Mouse (Mus musculus) hindbrain, embryonic 11.5 days (tissue): ENCODE results near the gene Zbtb1. TPM values are rescaled to one million over a fixed set of nuclear protein-coding genes. Genes with fewer than 3 reads are reported as not detected.
A peak's percentile ranks its signal among the peaks of the same experiment; 100 is the strongest.

Experiments used
- ATAC-seq: fragments of 200-750 bp; cut with Nextera tagmentation; 2 replicates; pipeline ENCODE4 v1.8.0; 2017; ENCODE audit warnings: mild to moderate bottlenecking, moderate TSS enrichment, moderate library complexity; ENCODE audit not compliant: low FRiP score
- DNase-seq: peaks from one replicate; pipeline ENCODE4 v3.0.0-alpha.2; 2015; ENCODE audit warnings: low spot score
- H3K27ac ChIP-seq: fragments of 300-500 bp; sonication (generic); 2 replicates; pipeline ENCODE4 v1.5.1; 2014; ENCODE audit warnings: mild to moderate bottlenecking, low read depth, low read length
- H3K27me3 ChIP-seq: fragments of 300-500 bp; sonication (generic); 2 replicates; pipeline ENCODE4 v1.6.1; 2014; ENCODE audit warnings: mild to moderate bottlenecking, low read length, moderate library complexity, mixed read lengths; ENCODE audit not compliant: control insufficient read depth, insufficient read depth
- H3K36me3 ChIP-seq: fragments of 300-500 bp; sonication (generic); 2 replicates; pipeline ENCODE4 v1.6.1; 2014; ENCODE audit warnings: mild to moderate bottlenecking, low read length, moderate library complexity, mixed read lengths; ENCODE audit not compliant: control insufficient read depth, insufficient read depth
- H3K4me1 ChIP-seq: fragments of 300-500 bp; sonication (generic); replicated peaks from 2 replicates; pipeline ENCODE4 v1.6.1; 2014; ENCODE audit warnings: low read length, mixed read lengths; ENCODE audit not compliant: control insufficient read depth, insufficient read depth
- H3K4me2 ChIP-seq: fragments of 300-500 bp; sonication (generic); replicated peaks from 2 replicates; pipeline ENCODE4 v1.6.1; 2014; ENCODE audit warnings: mild to moderate bottlenecking, low read depth, low read length
- H3K4me3 ChIP-seq: fragments of 300-500 bp; sonication (generic); 2 replicates; pipeline ENCODE4 v1.5.1; 2014; ENCODE audit warnings: low read depth, low read length
- H3K9ac ChIP-seq: fragments of 300-500 bp; sonication (generic); 2 replicates; pipeline ENCODE4 v1.6.1; 2014; ENCODE audit warnings: low read depth, low read length
- H3K9me3 ChIP-seq: fragments of 300-500 bp; sonication (generic); 2 replicates; pipeline ENCODE4 v1.6.1; 2016; ENCODE audit warnings: low read length; ENCODE audit not compliant: control insufficient read depth
- WGBS: fragments of 180-500 bp; shearing (Covaris S2); extraction: QIAGEN DNeasy Blood & Tissue Kit; methylation state at CpG from one replicate; pipeline ENCODE4 v1.1.7; 2014; 5-methylcytosine and 5-hydroxymethylcytosine counted together
- polyA plus RNA-seq: library from polyadenylated mRNA; unstranded; fragments of >200 nt; fragmentation: Nextera tagmentation; extraction: Ambion mirVana; gene quantifications from 2 replicates; pipeline ENCODE4 v1.2.1, GENCODE M21; 2014

Gene Zbtb1
- 8.2 and 8.3 TPM in 2 replicates for polyA plus RNA-seq

DNA sequence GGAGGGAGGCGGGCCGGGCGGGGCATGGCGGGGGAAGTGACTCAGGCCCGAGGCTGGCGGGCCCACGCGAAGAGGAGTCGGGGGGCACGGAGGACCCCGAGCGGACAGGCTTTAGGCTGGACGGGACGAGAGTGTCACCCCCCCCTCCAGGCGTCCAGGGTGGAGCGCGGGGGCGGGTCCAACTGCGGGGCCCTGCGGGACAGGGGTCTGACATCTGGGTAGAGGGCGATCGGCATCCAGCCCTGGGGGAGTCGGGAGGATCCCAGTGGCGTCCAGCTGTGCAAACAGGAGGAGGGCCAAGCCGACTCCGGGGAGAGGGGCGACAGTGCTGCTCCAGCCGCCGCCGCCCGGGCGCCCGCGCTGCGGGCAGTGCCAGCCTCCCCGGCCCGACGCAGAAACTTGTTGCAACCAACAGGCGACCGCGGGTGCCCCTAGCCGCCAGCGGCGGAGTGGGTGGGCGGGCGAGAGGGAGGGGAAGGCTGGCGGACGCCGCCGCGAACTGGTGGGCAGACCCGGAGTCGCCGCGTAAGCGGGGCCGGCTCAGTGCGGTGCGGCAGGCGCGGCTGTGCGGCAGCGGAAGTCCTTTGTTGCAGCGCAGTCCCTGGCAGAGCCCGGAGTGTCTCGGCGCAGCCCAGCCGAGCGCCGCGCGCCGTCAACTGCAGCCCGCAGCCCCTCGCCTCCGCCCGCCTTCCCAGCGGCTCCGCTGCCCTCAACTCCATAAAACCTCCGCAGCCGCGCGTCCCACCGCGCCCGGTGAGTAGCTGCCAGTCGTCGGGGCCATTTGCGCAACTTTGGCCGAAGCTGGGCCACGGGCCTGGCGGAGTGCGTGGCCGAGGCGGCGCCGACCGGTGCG is at the start of gene Zbtb1:
Gene Zbtb1, plus strand, starts transcription at position 289 of the 853 bp plus-strand sequence.
- under 1% methylated on average over 82 of the region's 99 CpGs for WGBS
- peak within 1 kb of the TSS; percentile 98 for H3K27ac ChIP-seq
- peak within 1 kb of the TSS; percentile 89 for H3K4me2 ChIP-seq
- H3K36me3 ChIP-seq: no peaks in the 10 kb centered on the region
- ATAC-seq: peak; percentile 67
- H3K9me3 ChIP-seq: no peaks in the 10 kb centered on the region
- H3K4me3 ChIP-seq: peak within 1 kb of the TSS; percentile 95
- H3K9ac ChIP-seq: peak within 1 kb of the TSS; percentile 97
- peaks cover 12% of the 10 kb centered on the region for H3K4me1 ChIP-seq
- H3K27me3 ChIP-seq: no peaks in the 10 kb centered on the region
- DNase-seq: peak; percentile 85

DNA sequence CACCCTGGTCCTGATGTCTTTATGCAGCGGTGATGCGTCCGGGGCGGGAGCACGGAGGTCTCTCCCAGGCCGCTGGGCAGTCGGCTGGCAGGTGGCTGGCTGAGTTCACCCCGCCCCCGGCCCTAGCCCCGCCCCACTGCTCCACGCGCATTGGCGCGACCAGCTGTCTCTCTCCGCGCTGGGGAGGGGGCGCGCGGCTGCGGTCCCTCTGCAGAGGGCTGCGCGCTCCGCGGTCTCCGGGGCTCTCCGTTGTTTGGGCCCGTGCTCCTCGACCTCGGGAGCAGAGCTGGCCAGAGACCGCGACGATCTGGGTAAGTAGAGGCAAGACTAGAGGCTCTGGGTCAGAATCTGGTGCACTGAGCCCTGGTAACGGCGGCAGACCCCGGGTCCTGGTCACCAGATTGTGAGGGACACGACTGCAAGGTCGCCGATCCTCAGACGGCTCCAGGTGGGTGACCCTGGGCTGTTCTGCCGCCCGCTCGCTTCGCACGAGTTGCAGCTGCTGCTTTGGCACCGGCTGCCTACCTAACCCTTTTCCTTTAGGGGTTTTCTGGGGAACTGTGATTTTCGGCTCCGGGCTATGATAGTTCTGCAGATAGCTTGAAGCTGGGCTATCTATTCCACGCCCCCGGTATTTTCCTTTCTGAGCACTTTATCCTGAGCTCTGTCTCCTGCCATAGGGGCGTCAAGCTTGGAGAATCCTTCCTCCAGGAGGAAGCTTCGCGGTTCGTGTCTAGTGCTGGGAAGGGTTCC is 45.2 kb upstream of the Zbtb1 start, which contains the start of gene Akap5:
Gene Akap5, plus strand, starts transcription at position 213 of the 753 bp plus-strand sequence.
- Histone ChIP-seq H3K36me3 (no peaks in the 10 kb centered on the region), H3K9me3 (no peaks in the 10 kb centered on the region), H3K4me1 (0 out of 2 replicates have a peak, but pooled peaks cover 2% of the 10 kb centered on the region), H3K9ac (peak within 1 kb of the TSS; percentile 79), H3K27ac (no peak within 1 kb of the TSS), H3K27me3 (no peaks in the 10 kb centered on the region), H3K4me3 (peak within 1 kb of the TSS; percentile 60), H3K4me2 (peak within 1 kb of the TSS; percentile 89)
- whole genome bisulfite sequencing: 2% methylated on average over 52 of the region's 53 CpGs
- DNase-seq (peak; percentile 90), ATAC-seq (peak; percentile 99)

DNA sequence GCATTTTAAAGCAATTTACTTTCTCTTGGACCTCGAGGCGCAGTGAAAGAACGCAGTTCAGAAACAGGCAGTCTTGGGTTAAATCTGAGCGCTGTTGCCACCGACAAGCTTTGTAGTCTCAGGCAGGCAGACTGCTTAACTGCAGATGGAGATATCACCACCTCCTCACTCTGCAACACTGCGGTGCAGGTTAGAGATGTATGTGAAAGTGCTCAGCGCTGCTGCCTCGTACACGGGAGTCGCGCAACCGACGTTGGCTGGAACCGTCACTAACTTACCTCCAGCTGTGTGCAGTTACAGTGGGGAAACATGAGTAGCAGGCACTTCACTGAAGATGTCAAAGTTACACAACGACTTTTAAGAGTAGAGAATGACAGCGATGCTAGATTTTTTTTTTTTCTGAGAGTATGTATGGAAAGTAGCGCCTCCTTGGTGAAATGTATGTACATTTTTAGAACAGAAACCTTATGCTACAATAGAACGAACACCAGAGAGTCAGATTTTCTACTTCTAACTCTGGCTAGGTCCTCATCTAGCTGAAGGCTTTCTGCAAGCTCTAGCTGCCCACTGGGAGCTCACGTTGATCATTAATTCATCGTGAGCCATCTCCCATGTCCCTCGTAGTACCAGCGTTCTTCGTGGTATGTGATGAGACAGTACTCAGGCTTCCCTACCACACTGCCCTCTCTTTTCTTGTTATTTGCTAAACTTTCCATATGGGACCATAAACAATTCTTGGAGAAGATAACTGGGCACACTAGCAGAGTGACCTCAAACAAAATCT is 43.4 kb upstream of the Zbtb1 start:
- DNase-seq (no peak), ATAC-seq (no peak)
- H3K36me3 ChIP-seq: no peaks in the 10 kb centered on the region
- WGBS: 91% methylated on average over 23 of the region's 23 CpGs
- H3K27me3 ChIP-seq: no peaks in the 10 kb centered on the region
- H3K4me1 ChIP-seq: 0 out of 2 replicates have a peak, but pooled peaks cover 2% of the 10 kb centered on the region
- no peak overlapping the region for H3K27ac ChIP-seq
- no peak overlapping the region for H3K4me3 ChIP-seq
- no peak overlapping the region for H3K4me2 ChIP-seq
- no peak overlapping the region for H3K9ac ChIP-seq
- no peaks in the 10 kb centered on the region for H3K9me3 ChIP-seq

DNA sequence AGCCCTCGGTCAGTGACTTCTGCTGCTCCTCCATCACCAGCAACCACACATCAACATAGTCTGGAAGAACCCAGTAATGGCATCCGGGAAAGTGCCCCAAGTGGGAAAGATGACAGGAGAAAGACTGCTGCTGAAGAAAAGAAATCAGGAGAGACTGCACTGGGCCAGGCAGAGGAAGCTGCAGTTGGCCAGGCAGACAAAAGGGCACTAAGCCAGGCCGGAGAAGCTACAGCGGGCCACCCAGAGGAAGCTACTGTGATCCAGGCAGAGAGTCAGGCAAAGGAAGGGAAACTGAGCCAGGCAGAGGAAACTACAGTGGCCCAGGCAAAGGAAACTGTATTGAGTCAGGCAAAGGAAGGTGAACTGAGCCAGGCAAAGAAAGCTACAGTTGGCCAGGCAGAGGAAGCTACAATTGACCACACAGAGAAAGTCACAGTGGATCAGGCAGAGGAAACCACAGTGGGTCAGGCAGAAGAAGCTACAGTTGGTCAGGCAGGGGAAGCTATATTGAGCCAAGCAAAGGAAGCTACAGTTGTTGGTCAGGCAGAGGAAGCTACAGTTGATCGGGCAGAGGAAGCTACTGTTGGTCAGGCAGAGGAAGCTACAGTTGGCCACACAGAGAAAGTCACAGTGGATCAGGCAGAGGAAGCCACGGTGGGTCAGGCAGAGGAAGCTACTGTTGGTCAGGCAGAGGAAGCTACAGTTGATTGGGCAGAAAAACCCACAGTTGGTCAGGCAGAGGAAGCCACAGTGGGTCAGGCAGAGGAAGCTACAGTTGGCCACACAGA is 41.3 kb upstream of the Zbtb1 start:
- H3K36me3 ChIP-seq: no peaks in the 10 kb centered on the region
- H3K4me1 ChIP-seq: 0 out of 2 replicates have a peak, but pooled peaks cover 2% of the 10 kb centered on the region
- no peak for DNase-seq
- H3K27me3 ChIP-seq: no peaks in the 10 kb centered on the region
- no peaks in the 10 kb centered on the region for H3K9me3 ChIP-seq
- H3K9ac ChIP-seq: no peak overlapping the region
- no peak for ATAC-seq
- H3K4me2 ChIP-seq: no peak overlapping the region
- H3K4me3 ChIP-seq: no peak overlapping the region
- H3K27ac ChIP-seq: no peak overlapping the region
- 88% methylated on average over 6 of the region's 6 CpGs for WGBS

DNA sequence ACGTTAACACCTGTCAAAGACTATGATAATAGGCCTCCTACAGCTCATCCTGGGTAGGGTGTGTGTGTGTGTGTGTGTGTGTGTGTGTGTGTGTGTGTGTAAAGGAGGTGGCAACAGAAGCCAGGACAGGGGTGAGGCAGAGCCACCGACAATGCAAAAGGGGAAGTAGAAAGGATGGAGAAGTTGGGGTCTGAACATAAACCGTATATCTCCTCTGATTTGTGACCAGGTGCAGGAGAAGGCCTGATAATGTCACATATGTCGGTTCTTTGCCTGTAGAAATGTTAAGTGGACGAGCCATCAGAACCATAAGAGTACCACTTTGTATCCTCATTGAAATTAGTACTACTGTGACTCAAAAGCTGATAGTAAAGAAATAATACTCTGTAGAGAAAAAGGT is 36.4 kb upstream of the Zbtb1 start:
- Histone ChIP-seq H3K9ac (no peak overlapping the region), H3K9me3 (no peaks in the 10 kb centered on the region), H3K4me3 (no peak overlapping the region), H3K4me1 (no peaks in the 10 kb centered on the region), H3K4me2 (no peak overlapping the region), H3K27me3 (no peaks in the 10 kb centered on the region), H3K27ac (no peak overlapping the region), H3K36me3 (no peaks in the 10 kb centered on the region)
- 94% methylated on average over 5 of the region's 5 CpGs for WGBS
- DNase-seq: no peak
- no peak for ATAC-seq

DNA sequence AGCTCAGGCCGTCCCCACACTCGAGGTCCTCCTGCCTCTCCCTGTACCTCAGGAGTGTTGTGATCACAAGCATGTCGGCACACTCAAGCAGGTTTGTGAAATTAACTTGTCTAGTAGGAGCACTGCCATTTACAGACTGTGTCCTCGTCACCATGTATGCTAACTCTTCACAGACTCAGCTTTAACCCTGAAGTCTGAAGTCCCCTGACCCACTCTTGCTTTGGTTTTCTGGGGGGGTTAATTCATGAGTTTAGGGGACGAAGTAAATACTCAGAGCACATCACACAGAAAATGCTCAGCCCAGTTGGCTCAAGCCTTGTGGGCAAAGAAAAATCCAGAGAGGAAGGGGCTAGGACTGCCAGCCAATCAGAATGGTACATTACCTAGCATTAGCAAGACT is 34.4 kb upstream of the Zbtb1 start:
- Histone ChIP-seq H3K4me2 (no peak overlapping the region), H3K4me1 (no peaks in the 10 kb centered on the region), H3K9ac (no peak overlapping the region), H3K9me3 (no peaks in the 10 kb centered on the region), H3K4me3 (no peak overlapping the region), H3K27ac (no peak overlapping the region), H3K36me3 (no peaks in the 10 kb centered on the region), H3K27me3 (no peaks in the 10 kb centered on the region)
- no peak for ATAC-seq
- WGBS: 85% methylated on average over 5 of the region's 5 CpGs
- no peak for DNase-seq

DNA sequence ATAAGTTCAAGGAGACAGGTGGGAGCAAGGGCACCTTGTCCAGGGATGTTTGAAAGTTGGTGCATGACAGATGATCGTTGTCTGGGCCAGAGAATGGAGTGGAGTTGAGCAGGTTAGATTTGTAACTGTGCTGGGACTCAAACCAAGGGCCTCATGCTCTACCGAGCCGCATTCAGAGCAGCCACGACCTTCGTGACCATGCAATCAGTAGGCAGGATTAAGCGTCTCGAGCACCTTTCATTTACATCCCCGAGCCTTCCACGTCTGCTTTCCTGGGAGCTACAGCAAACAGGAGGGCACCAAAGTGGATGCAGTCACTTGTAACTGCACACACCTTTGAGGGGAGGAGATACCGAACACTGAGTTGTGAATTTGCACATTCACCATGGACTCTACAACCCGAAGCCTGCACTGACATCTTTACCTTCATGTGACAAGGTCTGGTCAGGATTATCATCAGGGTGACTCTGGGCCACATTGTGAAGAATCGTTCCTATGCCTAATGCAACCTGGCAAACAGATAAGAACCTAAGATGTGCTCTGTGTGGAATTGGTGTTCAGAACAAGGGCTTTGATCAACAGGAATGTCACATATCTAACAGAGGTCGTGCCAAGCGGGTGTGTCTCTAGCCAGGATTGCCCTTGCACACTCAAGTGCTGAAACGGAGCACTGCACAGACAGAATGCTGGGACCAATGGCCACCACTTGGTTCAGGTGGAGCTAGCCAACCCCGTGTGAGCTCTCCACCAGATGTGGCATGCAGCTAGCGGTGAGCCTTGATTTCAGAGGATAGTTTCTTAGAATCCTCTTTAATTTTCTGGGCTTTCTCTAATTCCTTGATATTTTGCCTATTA is 33.7 kb upstream of the Zbtb1 start:
- no peaks in the 10 kb centered on the region for H3K27me3 ChIP-seq
- ATAC-seq: no peak
- H3K4me2 ChIP-seq: no peak overlapping the region
- no peaks in the 10 kb centered on the region for H3K36me3 ChIP-seq
- H3K4me3 ChIP-seq: no peak overlapping the region
- no peak overlapping the region for H3K27ac ChIP-seq
- no peaks in the 10 kb centered on the region for H3K9me3 ChIP-seq
- no peaks in the 10 kb centered on the region for H3K4me1 ChIP-seq
- no peak overlapping the region for H3K9ac ChIP-seq
- 90% methylated on average over 17 of the region's 17 CpGs for WGBS
- no peak for DNase-seq
